Mouse (Mus musculus): ENCODE measurements around the gene Fem1a. TPM values are rescaled to one million over a fixed set of nuclear protein-coding genes. Genes with fewer than 3 reads are reported as not detected.

Gene Fem1a
- 10 to 100 TPM; 35.3 TPM for total RNA-seq (2021)
- long read RNA-seq, full-length matches to known transcripts, result 56 of 56 reads
- long read RNA-seq, partial matches to known transcripts, result 0 of 56 reads
- long read RNA-seq, other reads (novel, unspliced or antisense), result 0 of 56 reads

- peak; percentile 97 to 98 for DNase-seq (ENCODE audit: low spot score in 2 of 2)
Observed at GRCm38 (mm10) chr17:56256239-56256881, at the start of gene Fem1a. Fem1a (plus strand) TSS chr17:56256810.

- no peak for DNase-seq (ENCODE audit: low spot score in 2 of 2)
Observed at GRCm38 (mm10) chr17:56206986-56207674, 49.5 kb upstream of the Fem1a start.

- no peak for DNase-seq (ENCODE audit: low spot score in 2 of 2)
Observed at GRCm38 (mm10) chr17:56207963-56208530, 48.6 kb upstream of the Fem1a start.

GRCm38 (mm10) chr17:56208821-56209220 is 47.8 kb upstream of the Fem1a start:
- no peak for DNase-seq (ENCODE audit: low spot score in 2 of 2)

- DNase-seq (ENCODE audit: low spot score in 2 of 2), result no peak
Observed at GRCm38 (mm10) chr17:56211090-56211489, 45.5 kb upstream of the Fem1a start.

GRCm38 (mm10) chr17:56212676-56213075 is 43.9 kb upstream of the Fem1a start:
- no peak for DNase-seq (ENCODE audit: low spot score in 2 of 2)

- no peak for DNase-seq (ENCODE audit: low spot score in 2 of 2)
Observed at GRCm38 (mm10) chr17:56214229-56214628, 42.4 kb upstream of the Fem1a start.

- no peak for DNase-seq (ENCODE audit: low spot score in 2 of 2)
Observed at GRCm38 (mm10) chr17:56217670-56218069, 38.9 kb upstream of the Fem1a start.

- peak; percentile 91 to 95 for DNase-seq (ENCODE audit: low spot score in 2 of 2)
Observed at GRCm38 (mm10) chr17:56218377-56219191, 38.0 kb upstream of the Fem1a start, which contains the start of gene Dpp9. Dpp9 (minus strand) TSS chr17:56218905.

GRCm38 (mm10) chr17:56219251-56219650 is 37.4 kb upstream of the Fem1a start:
- no peak for DNase-seq (ENCODE audit: low spot score in 2 of 2)

GRCm38 (mm10) chr17:56219805-56220204 is 36.8 kb upstream of the Fem1a start:
- no peak for DNase-seq (ENCODE audit: low spot score in 2 of 2)

GRCm38 (mm10) chr17:56224916-56225315 is 31.7 kb upstream of the Fem1a start:
- no peak for DNase-seq (ENCODE audit: low spot score in 2 of 2)

- DNase-seq (ENCODE audit: low spot score in 2 of 2), result no peak
Observed at GRCm38 (mm10) chr17:56226566-56226965, 30.0 kb upstream of the Fem1a start.

- peak; percentile 79 to 91 for DNase-seq (ENCODE audit: low spot score in 2 of 2)
Observed at GRCm38 (mm10) chr17:56229943-56230342, 26.7 kb upstream of the Fem1a start.

GRCm38 (mm10) chr17:56233389-56233788 is 23.2 kb upstream of the Fem1a start:
- DNase-seq (ENCODE audit: low spot score in 2 of 2), result no peak

- peak; percentile 89 to 92 for DNase-seq (ENCODE audit: low spot score in 2 of 2)
Observed at GRCm38 (mm10) chr17:56233818-56234469, 22.7 kb upstream of the Fem1a start.

- peak; percentile 70 to 84 for DNase-seq (ENCODE audit: low spot score in 2 of 2)
Observed at GRCm38 (mm10) chr17:56241541-56242401, 14.8 kb upstream of the Fem1a start.

- DNase-seq (ENCODE audit: low spot score in 2 of 2), result no peak
Observed at GRCm38 (mm10) chr17:56245608-56246007, 11.0 kb upstream of the Fem1a start.

GRCm38 (mm10) chr17:56251136-56251829 is 5.3 kb upstream of the Fem1a start:
- peak; percentile 65 to 87 for DNase-seq (ENCODE audit: low spot score in 2 of 2)
